Mouse (Mus musculus): ENCODE results near the gene Efnb2. TPM values are rescaled to one million over a fixed set of nuclear protein-coding genes. Genes with fewer than 3 reads are reported as not detected.

Gene Efnb2
- total and polyA plus RNA-seq, 3 experiments = 0.12 to 0.19 TPM; not detected in 1

DNA sequence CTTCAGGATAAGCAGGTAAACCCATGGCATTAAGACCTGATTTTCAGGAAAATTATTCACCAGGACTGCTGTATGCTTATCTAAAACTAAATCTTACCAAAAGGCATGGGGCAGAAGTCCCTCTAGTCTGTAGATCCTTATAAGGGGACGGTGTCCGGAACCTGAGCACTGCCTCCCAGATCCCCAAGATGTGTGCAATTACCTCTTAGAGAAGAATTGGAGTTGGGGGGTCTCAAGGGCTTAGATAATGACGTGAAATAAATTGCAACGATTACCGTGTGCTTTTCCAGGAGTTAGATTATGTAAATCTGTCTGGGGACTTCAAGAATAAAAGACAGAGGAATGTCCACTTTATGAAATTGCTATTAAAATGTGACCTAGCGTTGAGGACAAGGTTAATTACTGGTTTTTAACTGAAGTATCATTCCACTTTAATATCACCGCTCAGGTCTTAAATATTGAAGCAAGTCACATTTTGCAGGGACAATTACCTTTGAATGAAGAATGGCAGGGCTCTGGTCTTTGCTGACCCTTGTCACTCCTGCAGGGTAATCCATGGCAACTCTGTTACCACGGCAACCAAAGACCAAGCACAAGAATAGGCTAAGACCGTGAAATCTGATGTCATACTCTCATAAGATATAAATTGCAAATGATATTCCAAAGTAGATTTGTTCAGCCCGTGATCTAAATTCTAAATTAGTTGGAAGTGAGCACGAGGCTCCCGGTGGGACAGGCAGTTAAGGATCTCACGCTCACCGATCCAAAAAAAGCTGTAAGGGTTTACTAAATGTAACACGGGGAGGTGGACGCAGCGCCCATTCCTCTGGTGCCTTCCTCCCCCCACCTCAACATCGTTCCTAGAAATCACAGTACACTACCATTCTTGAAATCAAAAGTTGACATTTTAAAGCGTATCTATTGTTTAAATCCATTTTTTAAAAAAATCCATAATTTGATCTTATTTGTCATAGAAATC lies 86.2 kb downstream of the Efnb2 start:
- H3K36me3 ChIP-seq (ENCODE audit: control insufficient read depth in 1 of 2, insufficient read depth in 2 of 2, low read length in 2 of 2) = no peaks in the 10 kb centered on the region
- no peak overlapping the region for H3K4me3 ChIP-seq (ENCODE audit: control insufficient read depth in 1 of 2, insufficient read depth in 1 of 2, low read depth in 2 of 2, low read length in 2 of 2)
- H3K27me3 ChIP-seq (ENCODE audit: control insufficient read depth in 1 of 2, insufficient read depth in 2 of 2, low read length in 2 of 2) = no peaks in the 10 kb centered on the region
- no peaks in the 10 kb centered on the region for H3K9me3 ChIP-seq (replicated peaks; ENCODE audit: insufficient read depth, low read length)
- TF ChIP-seq RAD21 (IDR thresholded peaks at IDR 0.05; ENCODE audit: low read depth, low read length) (no peak), POLR2AphosphoS2 (IDR thresholded peaks at IDR 0.05; ENCODE audit: low read length) (no peak), JUND (IDR thresholded peaks at IDR 0.05; ENCODE audit: low read depth, low read length) (no peak), EP300 (IDR thresholded peaks at IDR 0.05; ENCODE audit: low read depth in 1 of 2, low read length in 2 of 2) (no peak), SMC3 (IDR thresholded peaks at IDR 0.05; ENCODE audit: low read depth, low read length) (no peak), MEF2A (IDR thresholded peaks at IDR 0.05; ENCODE audit: extremely low read depth, insufficient replicate concordance, low read depth, low read length, poor library complexity, severe bottlenecking) (no peak), SIN3A (IDR thresholded peaks at IDR 0.05; ENCODE audit: low read length) (no peak), KAT2A (conservative IDR thresholded peaks at IDR 0.05; ENCODE audit: low read depth, low read length) (no peak)
- no peaks in the 10 kb centered on the region for H3K79me2 ChIP-seq (ENCODE audit: control insufficient read depth, insufficient read depth, low read length, poor library complexity)
- no peak overlapping the region for H3K27ac ChIP-seq (ENCODE audit: control insufficient read depth, low read depth, low read length)
- no peak overlapping the region for H3K9ac ChIP-seq (ENCODE audit: control insufficient read depth, low read depth, low read length, poor library complexity, severe bottlenecking)
- no peaks in the 10 kb centered on the region for H3K4me1 ChIP-seq (ENCODE audit: control insufficient read depth in 1 of 2, insufficient read depth in 2 of 2, low read length in 2 of 2)
- DNase-seq (ENCODE audit: low read depth, low spot score) = no peak

DNA sequence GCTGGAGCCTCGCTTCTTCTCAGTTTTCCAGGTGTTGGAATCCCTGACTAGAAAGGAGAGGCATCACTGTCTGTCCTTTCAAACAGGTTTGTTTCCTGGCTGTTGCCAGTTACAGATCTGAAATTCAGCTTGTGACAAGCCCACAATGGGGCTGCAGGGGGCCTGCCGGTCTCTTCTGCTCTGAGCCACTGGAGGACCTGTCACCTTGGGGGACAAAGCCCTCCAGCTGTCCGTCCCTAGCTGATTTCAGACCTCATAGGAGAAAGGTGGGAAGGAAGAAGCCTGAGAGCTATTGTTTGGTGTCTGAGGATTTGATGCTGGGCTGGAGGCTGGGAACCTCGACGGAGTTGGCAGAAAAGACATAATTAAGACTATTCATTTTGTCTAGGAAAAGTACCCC lies 88.8 kb downstream of the Efnb2 start:
- Histone ChIP-seq H3K4me3 (ENCODE audit: control insufficient read depth in 1 of 2, insufficient read depth in 1 of 2, low read depth in 2 of 2, low read length in 2 of 2) (no peak overlapping the region), H3K79me2 (ENCODE audit: control insufficient read depth, insufficient read depth, low read length, poor library complexity) (no peaks in the 10 kb centered on the region), H3K36me3 (ENCODE audit: control insufficient read depth in 1 of 2, insufficient read depth in 2 of 2, low read length in 2 of 2) (no peaks in the 10 kb centered on the region), H3K9ac (ENCODE audit: control insufficient read depth, low read depth, low read length, poor library complexity, severe bottlenecking) (no peak overlapping the region), H3K9me3 (replicated peaks; ENCODE audit: insufficient read depth, low read length) (no peaks in the 10 kb centered on the region), H3K4me1 (ENCODE audit: control insufficient read depth in 1 of 2, insufficient read depth in 2 of 2, low read length in 2 of 2) (no peaks in the 10 kb centered on the region), H3K27me3 (ENCODE audit: control insufficient read depth in 1 of 2, insufficient read depth in 2 of 2, low read length in 2 of 2) (no peaks in the 10 kb centered on the region), H3K27ac (ENCODE audit: control insufficient read depth, low read depth, low read length) (no peak overlapping the region)
- no peak for TF ChIP-seq ZKSCAN1 (IDR thresholded peaks at IDR 0.05; ENCODE audit: low read depth, low read length)
- no peak for TF ChIP-seq SIN3A (IDR thresholded peaks at IDR 0.05; ENCODE audit: low read length)
- TF ChIP-seq GATA1 (IDR thresholded peaks at IDR 0.05; ENCODE audit: low read depth, low read length) = no peak
- TF ChIP-seq POLR2AphosphoS5 (IDR thresholded peaks at IDR 0.05; ENCODE audit: borderline replicate concordance, low read depth, low read length) = no peak
- TF ChIP-seq TAL1 (IDR thresholded peaks at IDR 0.05; ENCODE audit: low read length) = no peak
- no peak for TF ChIP-seq POLR2A (IDR thresholded peaks at IDR 0.05; ENCODE audit: control insufficient read depth in 1 of 2, insufficient read depth in 1 of 2, low read depth in 1 of 2, low read length in 2 of 2, poor library complexity in 1 of 2)
- no peak for TF ChIP-seq MXI1 (IDR thresholded peaks at IDR 0.05; ENCODE audit: low read depth, low read length)
- no peak for TF ChIP-seq RAD21 (IDR thresholded peaks at IDR 0.05; ENCODE audit: low read depth, low read length)
- no peak for TF ChIP-seq EP300 (IDR thresholded peaks at IDR 0.05; ENCODE audit: low read depth in 1 of 2, low read length in 2 of 2)
- TF ChIP-seq MAZ (IDR thresholded peaks at IDR 0.05; ENCODE audit: low read depth, low read length) = no peak
- TF ChIP-seq SMC3 (IDR thresholded peaks at IDR 0.05; ENCODE audit: low read depth, low read length) = no peak
- no peak for DNase-seq (ENCODE audit: low read depth, low spot score)

Measured in MEL (cell line).